Mouse (Mus musculus) R1 (cell line): ENCODE measurements around the gene Mpp1.

ENCODE experiments used
- DNase-seq: peaks from one replicate; pipeline ENCODE4 v3.0.0-alpha.2; 2018; ENCODE audit warnings: low read depth, low spot score

Gene Mpp1

GRCm38 (mm10) chrX:75083982-75084773, 46.6 kb downstream of the Mpp1 start:
- peak; percentile 20 for DNase-seq

GRCm38 (mm10) chrX:75082351-75082750, 48.5 kb downstream of the Mpp1 start:
- DNase-seq, result peak; percentile 37
